Mouse (Mus musculus): Measurements from ENCODE around the gene Atxn7l3b.

Atxn7l3b gene

DNA sequence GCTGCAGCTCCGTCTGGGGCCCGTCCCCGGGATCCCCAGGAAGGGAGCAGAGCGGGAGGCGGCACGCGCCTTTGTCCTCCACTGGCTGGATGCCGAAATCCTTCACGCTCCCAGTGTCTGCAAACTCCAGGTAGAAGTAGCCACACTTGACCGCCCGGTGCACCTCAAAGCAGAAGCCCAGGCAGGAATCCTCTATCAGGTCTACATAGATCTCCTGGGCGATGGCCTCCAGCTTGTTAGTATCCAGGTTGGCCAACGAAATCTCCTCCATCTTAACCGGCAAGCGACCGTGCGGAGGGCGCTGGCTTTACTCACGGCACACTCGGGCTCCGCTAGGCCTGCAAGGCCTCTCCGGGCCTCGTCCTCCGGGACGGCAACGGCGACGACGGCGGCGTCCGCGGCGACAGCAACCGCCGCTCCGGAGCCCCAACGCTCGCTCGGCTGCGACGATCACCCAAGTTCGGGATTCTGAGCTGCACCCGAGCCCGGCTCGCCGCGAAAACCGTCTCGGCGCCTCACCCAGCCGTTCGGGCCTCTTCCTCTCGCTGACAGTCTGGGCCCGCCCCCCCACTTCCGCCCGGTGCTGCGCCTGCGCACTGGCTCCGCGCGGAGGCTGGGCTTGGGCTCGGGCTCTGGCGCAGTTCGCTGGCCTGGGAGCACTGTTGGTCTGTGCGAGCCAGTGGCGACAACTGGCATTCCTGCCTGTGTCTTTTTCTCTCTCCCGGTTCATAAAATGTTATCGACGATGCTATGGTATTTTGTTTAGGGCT, at the start of gene Atxn7l3b:
Atxn7l3b (minus strand) TSS at position 550 of the 770 bp plus-strand sequence.
- peak; percentile 98 for DNase-seq

DNA sequence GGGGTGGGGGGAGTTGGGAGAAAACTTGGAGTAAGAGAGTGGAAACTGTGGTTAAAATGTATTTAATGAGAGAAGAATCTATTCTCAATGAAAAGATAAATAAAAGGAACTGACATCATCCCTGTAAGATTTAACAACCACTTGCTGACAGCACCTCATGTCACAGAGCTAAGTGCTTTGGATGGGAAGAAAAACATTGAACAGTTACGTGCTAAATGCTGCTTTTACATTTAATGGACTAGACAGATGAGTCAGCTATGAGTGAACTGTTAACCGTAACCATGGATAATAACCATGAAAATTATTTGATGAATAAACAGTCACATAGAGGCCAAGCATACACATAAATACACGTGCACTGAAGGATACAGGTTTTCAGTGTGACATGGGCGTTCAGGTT, 48.8 kb upstream of the Atxn7l3b start:
- DNase-seq = no peak

GRCm38 (mm10) chr10:112973286-112974026, 44.7 kb upstream of the Atxn7l3b start:
- DNase-seq = no peak

GRCm38 (mm10) chr10:112970002-112970589, 41.3 kb upstream of the Atxn7l3b start:
- no peak for DNase-seq

GRCm38 (mm10) chr10:112967578-112967977, 38.8 kb upstream of the Atxn7l3b start:
- DNase-seq = no peak

- DNase-seq = peak; percentile 14
Observed at GRCm38 (mm10) chr10:112962216-112962615, 33.4 kb upstream of the Atxn7l3b start.

GRCm38 (mm10) chr10:112954140-112954539, 25.3 kb upstream of the Atxn7l3b start:
- no peak for DNase-seq

- no peak for DNase-seq
Observed at GRCm38 (mm10) chr10:112948453-112948852, 19.7 kb upstream of the Atxn7l3b start.

DNA sequence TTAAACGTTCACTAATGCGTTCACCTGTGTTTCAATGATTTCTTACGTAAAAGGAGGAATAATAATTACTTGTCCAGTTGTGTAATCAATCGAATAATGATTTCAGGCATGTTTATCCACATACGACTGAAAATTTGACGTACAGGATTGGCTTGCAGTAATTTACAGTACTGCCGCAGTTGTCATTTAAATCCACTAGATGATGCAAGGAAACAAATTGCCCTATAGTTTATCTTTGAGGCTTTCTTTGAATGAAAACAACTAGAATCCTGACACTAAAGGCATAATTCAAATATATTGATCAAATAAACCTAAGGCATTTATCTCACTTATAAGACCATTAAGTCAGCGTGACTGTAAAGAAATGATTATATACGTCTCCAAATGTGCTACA, 418 bp upstream of the Atxn7l3b start:
- DNase-seq = no peak

GRCm38 (mm10) chr10:112926961-112927360, 1.8 kb downstream of the Atxn7l3b start:
- no peak for DNase-seq

GRCm38 (mm10) chr10:112926271-112926670, 2.5 kb downstream of the Atxn7l3b start:
- DNase-seq = no peak

DNA sequence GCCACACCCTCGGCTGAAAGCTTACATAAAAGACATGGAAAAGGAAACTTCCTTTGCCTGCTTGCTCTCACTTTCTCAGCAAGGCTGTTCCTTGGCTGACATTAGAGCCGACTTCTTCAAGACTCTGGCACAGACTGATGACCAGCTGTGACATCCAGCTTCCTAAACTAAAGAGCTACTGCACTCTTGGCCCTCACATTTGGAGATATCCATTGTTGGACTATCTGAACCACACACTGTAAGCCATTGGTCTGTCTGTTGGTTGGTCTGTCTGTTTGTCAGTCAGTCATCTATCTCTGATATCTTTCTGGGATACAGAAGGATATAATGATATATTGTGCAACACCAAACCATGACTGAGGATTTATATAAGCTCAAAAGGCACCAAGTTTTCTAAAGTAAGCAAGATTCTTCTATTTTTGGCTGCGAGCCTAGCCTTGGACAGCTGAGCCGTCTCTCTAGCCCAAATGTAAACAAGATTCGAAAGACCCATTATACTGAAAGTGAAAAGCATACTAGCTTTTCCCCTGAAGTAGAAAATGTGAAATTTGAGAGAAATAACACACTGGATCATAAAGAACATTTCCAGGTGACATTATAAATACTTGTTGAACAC, 12.1 kb downstream of the Atxn7l3b start:
- DNase-seq = no peak

DNA sequence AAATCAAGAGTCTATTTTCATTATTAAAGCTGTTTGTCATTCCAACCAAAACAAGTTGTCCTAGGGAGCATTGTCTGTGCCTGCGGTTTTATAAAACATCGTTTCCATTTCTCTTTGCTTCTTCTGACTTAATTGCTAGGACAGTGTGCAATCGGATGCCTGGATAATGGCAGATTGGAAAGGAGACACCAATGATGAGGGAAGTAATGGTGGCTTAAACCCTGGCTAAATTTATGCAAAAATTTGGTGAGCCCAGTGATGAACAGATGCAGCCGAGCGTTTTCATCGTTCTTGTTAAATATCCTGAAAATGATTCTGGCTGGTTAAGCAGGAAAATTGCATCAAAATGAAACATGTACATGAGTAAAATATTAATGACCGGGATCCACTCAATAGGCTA, 28.6 kb downstream of the Atxn7l3b start:
- DNase-seq = no peak

DNA sequence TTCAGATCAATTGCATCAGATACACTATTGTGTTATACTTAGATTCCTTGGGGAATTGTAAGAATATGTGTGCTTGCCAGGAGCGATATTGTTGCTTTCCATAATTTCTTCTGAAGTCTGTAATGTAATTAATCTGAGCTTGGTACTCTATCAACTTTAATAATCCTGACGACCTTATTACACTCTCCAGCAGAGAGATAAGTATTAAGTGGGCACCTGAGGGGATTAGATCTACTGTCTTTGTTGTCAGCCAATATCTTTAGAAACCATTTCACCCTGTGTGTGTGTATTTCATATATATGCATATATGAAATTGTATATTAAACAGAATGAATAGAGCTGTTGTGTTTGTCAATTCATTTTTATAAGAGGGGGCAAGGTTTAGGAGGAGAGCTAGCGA, 29.0 kb downstream of the Atxn7l3b start:
- no peak for DNase-seq

GRCm38 (mm10) chr10:112896636-112897035, 32.2 kb downstream of the Atxn7l3b start:
- DNase-seq = no peak

- DNase-seq = no peak
Observed at GRCm38 (mm10) chr10:112893622-112894252, 35.1 kb downstream of the Atxn7l3b start.

GRCm38 (mm10) chr10:112884064-112884463, 44.7 kb downstream of the Atxn7l3b start:
- no peak for DNase-seq

GRCm38 (mm10) chr10:112883688-112884004, 45.2 kb downstream of the Atxn7l3b start:
- no peak for DNase-seq

GRCm38 (mm10) chr10:112882789-112883687, 45.8 kb downstream of the Atxn7l3b start:
- peak; percentile 13 for DNase-seq

DNA sequence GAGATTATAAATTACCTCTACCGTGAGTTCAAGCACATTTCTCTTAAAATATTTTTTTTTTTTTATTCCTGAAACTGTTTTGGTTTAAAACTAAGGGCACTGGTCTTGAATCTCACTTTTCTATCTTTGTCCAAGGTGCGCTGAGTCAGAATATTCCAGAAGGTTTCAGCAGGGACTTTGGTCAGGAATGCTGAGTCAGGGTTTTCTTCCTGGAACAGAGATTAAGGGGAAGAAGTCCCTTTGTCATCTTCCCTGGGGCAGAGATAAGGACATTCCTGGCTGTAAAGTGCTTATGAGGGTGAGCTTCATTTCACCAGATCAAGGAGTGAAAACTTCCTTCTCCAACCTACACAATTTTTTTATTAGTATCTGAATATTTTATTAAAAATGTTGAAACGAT, 46.7 kb downstream of the Atxn7l3b start:
- no peak for DNase-seq

GRCm38 (mm10) chr10:112876655-112877393, 52.0 kb downstream of the Atxn7l3b start:
- DNase-seq = no peak

Measured in kidney, adult 18-20 months (tissue).